Mouse (Mus musculus) midbrain, embryonic 12.5 days (tissue): Measurements from ENCODE around the gene Frat1. TPM values are rescaled to one million over a fixed set of nuclear protein-coding genes. Genes with fewer than 3 reads are reported as not detected.

Experiments
- ATAC-seq: fragments of 200-750 bp; cut with Nextera tagmentation; 2 replicates; pipeline ENCODE4 v1.8.0; 2017; ENCODE audit warnings: low read depth, moderate TSS enrichment, moderate library complexity; ENCODE audit not compliant: low FRiP score
- H3K27ac ChIP-seq: fragments of 300-500 bp; sonication (generic); replicated peaks from 2 replicates; pipeline ENCODE4 v1.5.1; 2016; ENCODE audit warnings: mild to moderate bottlenecking
- H3K27me3 ChIP-seq: fragments of 300-500 bp; sonication (generic); 2 replicates; pipeline ENCODE4 v1.6.1; 2016; ENCODE audit warnings: mild to moderate bottlenecking
- H3K36me3 ChIP-seq: fragments of 300-500 bp; sonication (generic); 2 replicates; pipeline ENCODE4 v1.6.1; 2016
- H3K4me1 ChIP-seq: fragments of 300-500 bp; sonication (generic); 2 replicates; pipeline ENCODE4 v1.6.1; 2016
- H3K4me2 ChIP-seq: fragments of 300-500 bp; sonication (generic); replicated peaks from 2 replicates; pipeline ENCODE4 v1.6.1; 2016; ENCODE audit warnings: mild to moderate bottlenecking, moderate library complexity
- H3K4me3 ChIP-seq: fragments of 300-500 bp; sonication (generic); 2 replicates; pipeline ENCODE4 v1.5.1; 2016; ENCODE audit warnings: mild to moderate bottlenecking
- H3K9ac ChIP-seq: fragments of 300-500 bp; sonication (generic); replicated peaks from 2 replicates; pipeline ENCODE4 v1.6.1; 2016; ENCODE audit warnings: mild to moderate bottlenecking, moderate library complexity
- H3K9me3 ChIP-seq: fragments of 300-500 bp; sonication (generic); 2 replicates; pipeline ENCODE4 v1.6.1; 2016; ENCODE audit warnings: mild to moderate bottlenecking
- WGBS: fragments of 180-500 bp; shearing (Covaris S2); methylation state at CpG from one replicate; pipeline ENCODE4 v1.1.7; 2016; 5-methylcytosine and 5-hydroxymethylcytosine counted together
- polyA plus RNA-seq: library from polyadenylated mRNA; unstranded; fragments of >200 nt; fragmentation: Nextera tagmentation; extraction: Ambion mirVana; gene quantifications from 2 replicates; pipeline ENCODE4 v1.2.1, GENCODE M21; 2016

The Frat1 gene
- polyA plus RNA-seq, 1 experiment from 2014 or later, result 15.5 TPM

- ATAC-seq, result no peak
- WGBS, result 93% methylated on average over 14 of the region's 14 CpGs
Measured at GRCm38 (mm10) chr19:41874356-41874755, 44.6 kb downstream of the Frat1 start.

GRCm38 (mm10) chr19:41881842-41882241, 52.1 kb downstream of the Frat1 start:
- peaks cover 65% of the 10 kb centered on the region for H3K36me3 ChIP-seq
- H3K27ac ChIP-seq, result no peak overlapping the region
- no peaks in the 10 kb centered on the region for H3K4me1 ChIP-seq
- H3K4me3 ChIP-seq, result no peak overlapping the region
- no peaks in the 10 kb centered on the region for H3K9me3 ChIP-seq
- WGBS, result 96% methylated on average over 4 of the region's 4 CpGs
- ATAC-seq, result no peak
- H3K4me2 ChIP-seq, result no peak overlapping the region
- no peaks in the 10 kb centered on the region for H3K27me3 ChIP-seq
- H3K9ac ChIP-seq, result no peak overlapping the region

More at GRCm38 (mm10) chr19:41874356-41874755, 44.6 kb downstream of the Frat1 start:
- Histone ChIP-seq H3K36me3 (peaks cover 82% of the 10 kb centered on the region), H3K4me1 (no peaks in the 10 kb centered on the region), H3K4me2 (no peak overlapping the region), H3K4me3 (no peak overlapping the region), H3K9ac (no peak overlapping the region), H3K9me3 (no peaks in the 10 kb centered on the region), H3K27ac (no peak overlapping the region), H3K27me3 (no peaks in the 10 kb centered on the region)

Other genes starting within 250 kb of the Frat1 start
- 4.0 and 4.2 TPM in 2 replicates for gene Gm340, start 247.6 kb upstream of the Frat1 start, polyA plus RNA-seq
- gene Slit1, start 86.3 kb upstream of the Frat1 start, polyA plus RNA-seq, result 12.2 and 14.8 TPM in 2 replicates
- 27.8 and 29.5 TPM in 2 replicates for gene Arhgap19, start 27.9 kb upstream of the Frat1 start, polyA plus RNA-seq
- 15.1 and 15.8 TPM in 2 replicates for gene Frat2, start 18.2 kb downstream of the Frat1 start, polyA plus RNA-seq
- gene Rrp12, start 66.2 kb downstream of the Frat1 start, polyA plus RNA-seq, result 22.8 and 22.9 TPM in 2 replicates
- 514 and 531 TPM in 2 replicates for gene Pgam1, start 82.0 kb downstream of the Frat1 start, polyA plus RNA-seq
- 73.1 and 76.8 TPM in 2 replicates for gene Exosc1, start 103.5 kb downstream of the Frat1 start, polyA plus RNA-seq
- 79.9 and 82.6 TPM in 2 replicates for gene Zdhhc16, start 103.5 kb downstream of the Frat1 start, polyA plus RNA-seq
- 35.5 and 37.8 TPM in 2 replicates for gene Mms19, start 151.2 kb downstream of the Frat1 start, polyA plus RNA-seq
- 11.2 and 12.0 TPM in 2 replicates for gene Ubtd1, start 151.8 kb downstream of the Frat1 start, polyA plus RNA-seq
- not detected in 2 replicates for gene Ankrd2, start 206.0 kb downstream of the Frat1 start, polyA plus RNA-seq
- gene Hoga1, start 215.6 kb downstream of the Frat1 start, polyA plus RNA-seq, result 0.98 and 1.3 TPM in 2 replicates
- gene 4933411K16Rik, start 222.3 kb downstream of the Frat1 start, polyA plus RNA-seq, result not detected in 2 replicates